Mouse (Mus musculus) E14TG2a.4 (cell line): ENCODE results near the gene Plekhg5.
A peak's percentile ranks its signal among the peaks of the same experiment; 100 is the strongest.

ENCODE experiments used
- H3K27me3 ChIP-seq: 2 replicates; pipeline ENCODE4 v1.6.1; 2014; ENCODE audit warnings: low read length, control low read depth; ENCODE audit not compliant: insufficient read depth
- H3K36me3 ChIP-seq: 2 replicates; pipeline ENCODE4 v1.6.1; 2014; ENCODE audit warnings: low read length, control low read depth; ENCODE audit not compliant: insufficient read depth
- H3K4me1 ChIP-seq: replicated peaks from 2 replicates; pipeline ENCODE4 v1.6.1; 2014; ENCODE audit warnings: low read depth, low read length, control low read depth
- H3K4me3 ChIP-seq: replicated peaks from 2 replicates; pipeline ENCODE4 v1.5.1; 2014; ENCODE audit warnings: mild to moderate bottlenecking, low read length
- H3K9me3 ChIP-seq: 2 replicates; pipeline ENCODE4 v1.6.1; 2014; ENCODE audit warnings: low read length, control low read depth
- CTCF ChIP-seq: conservative IDR thresholded peaks from 2 replicates; pipeline ENCODE4 v1.5.1; 2014; ENCODE audit warnings: low read length
- NANOG ChIP-seq: IDR thresholded peaks from 2 replicates; pipeline ENCODE4 v1.6.1; 2014; ENCODE audit warnings: borderline replicate concordance, low read length, mixed read lengths
- POU5F1 ChIP-seq: IDR thresholded peaks from 2 replicates; pipeline ENCODE4 v1.6.1; 2014; ENCODE audit warnings: low read length, borderline replicate concordance

Plekhg5 gene

GRCm38 (mm10) chr4:152088556-152089120 is 16.3 kb downstream of the Plekhg5 start:
- no peaks in the 10 kb centered on the region for H3K9me3 ChIP-seq
- H3K4me3 ChIP-seq: peak overlapping the region; percentile 88
- peaks cover 28% of the 10 kb centered on the region for H3K36me3 ChIP-seq
- peaks cover 92% of the 10 kb centered on the region for H3K4me1 ChIP-seq
- H3K27me3 ChIP-seq: peaks cover 27% of the 10 kb centered on the region
- TF ChIP-seq POU5F1 (no peak), CTCF (no peak), NANOG (no peak)

- peaks cover 89% of the 10 kb centered on the region for H3K4me1 ChIP-seq
- TF ChIP-seq POU5F1 (no peak), CTCF (no peak), NANOG (no peak)
- peaks cover 32% of the 10 kb centered on the region for H3K36me3 ChIP-seq
- peaks cover 13% of the 10 kb centered on the region for H3K27me3 ChIP-seq
- no peaks in the 10 kb centered on the region for H3K9me3 ChIP-seq
- H3K4me3 ChIP-seq: no peak overlapping the region
These were observed 17.9 kb downstream of the Plekhg5 start for GRCm38 (mm10) chr4:152090191-152090590.

DNA sequence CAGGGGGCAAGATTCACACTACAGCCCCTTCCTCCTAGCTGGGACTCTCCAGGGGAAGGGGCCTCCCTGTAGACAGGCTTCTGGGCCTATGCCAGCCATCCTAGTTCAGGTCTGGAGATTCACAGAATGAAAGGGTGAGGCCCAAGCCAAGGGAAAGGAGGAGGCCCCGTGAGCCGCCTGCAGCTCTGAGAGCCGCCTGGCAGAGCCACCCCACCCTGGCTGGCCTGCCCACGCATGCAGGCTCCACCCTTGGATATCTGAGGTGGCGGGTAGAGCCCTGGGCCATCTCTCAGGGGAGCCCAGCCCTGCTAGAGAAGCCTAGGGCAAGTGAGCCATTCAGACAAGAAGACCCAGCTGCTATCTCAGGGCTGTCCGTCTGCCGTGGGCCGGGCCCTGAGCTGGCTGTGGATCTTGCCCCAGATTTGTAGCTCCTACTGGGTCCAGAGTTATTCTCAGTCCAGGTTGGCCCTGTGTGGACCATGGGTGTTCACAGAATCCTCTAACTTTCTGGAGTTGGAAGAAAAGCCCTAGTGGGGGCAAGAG is 20.5 kb downstream of the Plekhg5 start:
- TF ChIP-seq CTCF (no peak), NANOG (no peak), POU5F1 (no peak)
- H3K27me3 ChIP-seq: no peaks in the 10 kb centered on the region
- H3K4me1 ChIP-seq: peaks cover 94% of the 10 kb centered on the region
- H3K4me3 ChIP-seq: peak overlapping the region; percentile 45
- no peaks in the 10 kb centered on the region for H3K9me3 ChIP-seq
- H3K36me3 ChIP-seq: peaks cover 32% of the 10 kb centered on the region

DNA sequence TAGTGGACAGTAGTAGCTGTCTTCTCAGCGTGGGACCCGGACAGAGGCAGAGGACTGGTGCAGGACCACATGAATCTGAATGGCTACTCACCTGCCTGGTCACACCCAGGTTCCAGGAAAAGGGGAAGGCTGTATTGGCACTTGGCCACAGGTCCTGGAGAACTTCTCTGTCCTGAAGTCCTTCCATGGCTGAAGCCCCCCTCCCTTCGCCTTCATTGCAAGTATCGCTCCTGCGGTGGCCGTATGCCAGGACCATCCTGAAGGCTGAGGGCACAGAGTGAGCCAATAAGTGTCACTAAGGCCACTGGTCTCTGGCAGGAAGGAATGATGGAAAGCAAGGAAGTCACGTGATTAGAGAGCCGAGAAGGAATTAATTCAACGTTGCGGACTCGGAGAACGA is 21.9 kb downstream of the Plekhg5 start:
- TF ChIP-seq POU5F1 (no peak), CTCF (no peak), NANOG (no peak)
- Histone ChIP-seq H3K27me3 (no peaks in the 10 kb centered on the region), H3K9me3 (no peaks in the 10 kb centered on the region), H3K4me3 (no peak overlapping the region), H3K36me3 (peaks cover 26% of the 10 kb centered on the region), H3K4me1 (peaks cover 94% of the 10 kb centered on the region)

GRCm38 (mm10) chr4:152095937-152096910 is 23.9 kb downstream of the Plekhg5 start:
- H3K27me3 ChIP-seq: no peaks in the 10 kb centered on the region
- TF ChIP-seq CTCF (peak; percentile 88), NANOG (no peak)
- peaks cover 23% of the 10 kb centered on the region for H3K36me3 ChIP-seq
- no peaks in the 10 kb centered on the region for H3K9me3 ChIP-seq
- peak overlapping the region; percentile 83 for H3K4me3 ChIP-seq
- H3K4me1 ChIP-seq: peaks cover 95% of the 10 kb centered on the region

DNA sequence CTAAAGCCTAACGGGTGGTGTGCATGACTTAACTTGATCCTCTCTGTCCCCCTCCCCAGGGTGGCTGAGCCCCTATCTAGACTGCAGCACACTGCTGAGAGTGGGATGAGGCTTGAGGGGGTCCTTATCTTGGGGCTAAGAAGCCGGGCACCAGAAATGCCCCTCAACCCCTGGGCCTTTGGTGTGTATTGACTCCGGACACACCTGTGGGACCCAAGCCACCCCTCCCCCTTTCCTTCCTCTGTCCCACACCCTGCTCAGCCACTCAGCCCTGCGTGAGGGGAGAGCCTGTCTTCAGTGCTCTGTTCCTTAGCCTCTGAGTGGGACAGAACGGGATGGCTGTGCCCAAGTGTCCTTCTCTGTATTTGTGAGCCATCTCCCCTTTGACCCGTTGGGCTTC is 24.6 kb downstream of the Plekhg5 start:
- no peaks in the 10 kb centered on the region for H3K27me3 ChIP-seq
- peak overlapping the region; percentile 83 for H3K4me3 ChIP-seq
- H3K36me3 ChIP-seq: peaks cover 30% of the 10 kb centered on the region
- H3K4me1 ChIP-seq: peaks cover 96% of the 10 kb centered on the region
- H3K9me3 ChIP-seq: no peaks in the 10 kb centered on the region
- no peak for TF ChIP-seq NANOG
- TF ChIP-seq CTCF: no peak
- TF ChIP-seq POU5F1: no peak

DNA sequence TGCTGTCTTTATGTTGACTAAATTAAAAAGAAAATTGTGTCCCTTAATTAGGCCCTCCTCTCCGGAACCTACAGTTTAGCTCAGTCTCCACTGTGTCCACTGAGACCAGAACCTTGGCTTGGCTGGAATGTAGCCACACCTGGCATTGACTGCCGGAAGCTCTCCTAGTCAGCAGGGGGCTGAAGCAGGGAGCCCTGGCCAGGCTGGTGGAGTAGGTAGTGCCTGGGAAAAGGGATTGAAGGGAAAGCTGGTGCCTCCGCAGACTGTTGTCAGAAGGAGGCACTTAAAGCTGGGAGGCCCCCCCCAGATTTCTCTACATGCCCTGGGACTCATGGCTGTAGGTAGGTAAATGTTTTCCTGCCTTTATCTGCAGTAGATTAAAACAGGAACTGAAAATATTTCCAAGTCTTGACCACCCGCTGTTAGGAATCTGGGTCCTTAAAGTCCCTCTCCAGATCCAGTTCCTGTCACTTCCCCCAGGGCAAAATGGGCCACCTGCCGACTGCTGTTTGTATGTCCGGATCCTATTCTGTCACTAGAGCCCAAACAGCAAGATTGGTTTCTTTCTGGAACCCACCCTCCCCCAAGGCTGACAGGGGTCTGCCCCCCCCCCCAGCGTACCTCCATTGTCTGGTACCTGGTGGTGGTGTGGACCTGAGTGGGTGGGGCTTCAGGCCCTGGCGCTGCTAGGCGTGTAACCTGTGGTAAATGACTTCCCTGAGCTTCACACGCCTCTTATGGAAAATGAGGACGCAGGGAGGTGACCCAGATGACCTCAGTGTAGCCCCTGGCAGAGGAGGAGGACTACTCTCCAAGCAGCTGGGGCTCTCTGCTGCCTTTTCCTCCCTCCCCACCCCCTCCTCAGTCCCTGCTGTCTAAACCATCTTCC is 25.9 kb downstream of the Plekhg5 start:
- peak overlapping the region; percentile 83 for H3K4me3 ChIP-seq
- H3K4me1 ChIP-seq: peaks cover 96% of the 10 kb centered on the region
- TF ChIP-seq NANOG (no peak), POU5F1 (no peak), CTCF (no peak)
- H3K27me3 ChIP-seq: no peaks in the 10 kb centered on the region
- H3K36me3 ChIP-seq: peaks cover 31% of the 10 kb centered on the region
- no peaks in the 10 kb centered on the region for H3K9me3 ChIP-seq
